Mouse (Mus musculus) heart, embryonic 11.5 days (tissue): Measurements from ENCODE around the gene Cdc37. TPM values are rescaled to one million over a fixed set of nuclear protein-coding genes. Genes with fewer than 3 reads are reported as not detected.

Experiments
- ATAC-seq: fragments of 200-750 bp; cut with Nextera tagmentation; replicated peaks from 2 replicates; pipeline ENCODE4 v1.8.0; 2017; ENCODE audit warnings: moderate library complexity; ENCODE audit not compliant: insufficient number of reproducible peaks, low FRiP score, low TSS enrichment
- H3K27ac ChIP-seq: fragments of 300-500 bp; sonication (generic); 2 replicates; pipeline ENCODE4 v1.5.1; 2014; ENCODE audit warnings: mild to moderate bottlenecking, low read depth, low read length
- H3K27me3 ChIP-seq: fragments of 300-500 bp; sonication (generic); 2 replicates; pipeline ENCODE4 v1.6.1; 2014; ENCODE audit warnings: mild to moderate bottlenecking, low read length, mixed read lengths; ENCODE audit not compliant: control insufficient read depth, insufficient read depth
- H3K36me3 ChIP-seq: fragments of 300-500 bp; sonication (generic); 2 replicates; pipeline ENCODE4 v1.6.1; 2014; ENCODE audit warnings: mild to moderate bottlenecking, low read length, moderate library complexity, mixed read lengths; ENCODE audit not compliant: control insufficient read depth, insufficient read depth
- H3K4me1 ChIP-seq: fragments of 300-500 bp; sonication (generic); 2 replicates; pipeline ENCODE4 v1.6.1; 2014; ENCODE audit warnings: low read length; ENCODE audit not compliant: control insufficient read depth, insufficient read depth
- H3K4me2 ChIP-seq: fragments of 300-500 bp; sonication (generic); 2 replicates; pipeline ENCODE4 v1.6.1; 2014; ENCODE audit warnings: mild to moderate bottlenecking, moderate library complexity
- H3K4me3 ChIP-seq: fragments of 300-500 bp; sonication (generic); 2 replicates; pipeline ENCODE4 v1.5.1; 2014; ENCODE audit warnings: low read depth, low read length
- H3K9ac ChIP-seq: fragments of 300-500 bp; sonication (generic); 2 replicates; pipeline ENCODE4 v1.6.1; 2014; ENCODE audit warnings: mild to moderate bottlenecking, low read depth, low read length, moderate library complexity
- H3K9me3 ChIP-seq: fragments of 300-500 bp; sonication (generic); replicated peaks from 2 replicates; pipeline ENCODE4 v1.6.1; 2016; ENCODE audit warnings: low read length; ENCODE audit not compliant: control insufficient read depth
- WGBS: fragments of 180-500 bp; shearing (Covaris S2); extraction: QIAGEN DNeasy Blood & Tissue Kit; methylation state at CpG from one replicate; pipeline ENCODE4 v1.1.7; 2014; ENCODE audit not compliant: insufficient replicate concordance; 5-methylcytosine and 5-hydroxymethylcytosine counted together
- polyA plus RNA-seq: library from polyadenylated mRNA; unstranded; fragments of >200 nt; fragmentation: Nextera tagmentation; extraction: Ambion mirVana; gene quantifications from 2 replicates; pipeline ENCODE4 v1.2.1, GENCODE M21; 2014

The Cdc37 gene
- polyA plus RNA-seq, 1 experiment from 2014 or later = 254 TPM

- ATAC-seq = no peak
- Histone ChIP-seq H3K9ac (no peak overlapping the region), H3K36me3 (no peaks in the 10 kb centered on the region; the same call in 1 of the 2 replicates), H3K4me1 (peaks cover 8% of the 10 kb centered on the region; the same call in 1 of the 2 replicates), H3K27me3 (no peaks in the 10 kb centered on the region), H3K9me3 (no peaks in the 10 kb centered on the region), H3K4me3 (no peak overlapping the region), H3K4me2 (no peak overlapping the region), H3K27ac (no peak overlapping the region)
- 75% methylated on average over 5 of the region's 5 CpGs for WGBS
Measured at GRCm38 (mm10) chr9:21124837-21125236, 24.9 kb downstream of the Cdc37 start.

- H3K27me3 ChIP-seq = no peaks in the 10 kb centered on the region
- no peak overlapping the region for H3K9ac ChIP-seq
- peaks cover 5% of the 10 kb centered on the region; the same call in 1 of the 2 replicates for H3K4me1 ChIP-seq
- 87% methylated on average over 16 of the region's 16 CpGs for WGBS
- ATAC-seq = no peak
- H3K36me3 ChIP-seq = no peaks in the 10 kb centered on the region; the same call in 1 of the 2 replicates
- H3K9me3 ChIP-seq = no peaks in the 10 kb centered on the region
- H3K27ac ChIP-seq = no peak overlapping the region
- H3K4me3 ChIP-seq = no peak overlapping the region
- no peak overlapping the region for H3K4me2 ChIP-seq
Measured at GRCm38 (mm10) chr9:21121483-21121882, 28.3 kb downstream of the Cdc37 start.

- 72% methylated on average over 6 of the region's 6 CpGs for WGBS
- no peak for ATAC-seq
- Histone ChIP-seq H3K27me3 (no peaks in the 10 kb centered on the region), H3K9me3 (no peaks in the 10 kb centered on the region), H3K4me3 (no peak overlapping the region), H3K9ac (no peak overlapping the region), H3K4me1 (no peaks in the 10 kb centered on the region), H3K36me3 (no peaks in the 10 kb centered on the region; the same call in 1 of the 2 replicates), H3K4me2 (no peak overlapping the region), H3K27ac (no peak overlapping the region)
Measured at GRCm38 (mm10) chr9:21117073-21117472, 32.7 kb downstream of the Cdc37 start.

GRCm38 (mm10) chr9:21115105-21115504 lies 34.7 kb downstream of the Cdc37 start:
- no peaks in the 10 kb centered on the region for H3K4me1 ChIP-seq
- no peak overlapping the region for H3K27ac ChIP-seq
- no peaks in the 10 kb centered on the region for H3K9me3 ChIP-seq
- no peaks in the 10 kb centered on the region for H3K36me3 ChIP-seq
- 87% methylated on average over 8 of the region's 8 CpGs for WGBS
- H3K4me3 ChIP-seq = no peak overlapping the region
- ATAC-seq = no peak
- no peaks in the 10 kb centered on the region for H3K27me3 ChIP-seq
- no peak overlapping the region for H3K9ac ChIP-seq
- H3K4me2 ChIP-seq = no peak overlapping the region

GRCm38 (mm10) chr9:21114190-21114589 lies 35.6 kb downstream of the Cdc37 start:
- H3K4me1 ChIP-seq = no peaks in the 10 kb centered on the region
- H3K9me3 ChIP-seq = no peaks in the 10 kb centered on the region
- no peaks in the 10 kb centered on the region for H3K27me3 ChIP-seq
- no peak for ATAC-seq
- no peak overlapping the region for H3K4me3 ChIP-seq
- no peak overlapping the region for H3K27ac ChIP-seq
- H3K9ac ChIP-seq = no peak overlapping the region
- WGBS = 80% methylated on average over 7 of the region's 7 CpGs
- no peaks in the 10 kb centered on the region for H3K36me3 ChIP-seq
- no peak overlapping the region for H3K4me2 ChIP-seq

GRCm38 (mm10) chr9:21113751-21114150 lies 36.0 kb downstream of the Cdc37 start:
- H3K27ac ChIP-seq = no peak overlapping the region
- 92% methylated on average over 6 of the region's 6 CpGs for WGBS
- no peak for ATAC-seq

GRCm38 (mm10) chr9:21107607-21108237 lies 42.1 kb downstream of the Cdc37 start:
- no peak overlapping the region for H3K4me3 ChIP-seq

More at GRCm38 (mm10) chr9:21113751-21114150, 36.0 kb downstream of the Cdc37 start:
- no peaks in the 10 kb centered on the region for H3K27me3 ChIP-seq
- H3K4me1 ChIP-seq = no peaks in the 10 kb centered on the region
- no peak overlapping the region for H3K4me2 ChIP-seq
- no peaks in the 10 kb centered on the region for H3K9me3 ChIP-seq
- no peak overlapping the region for H3K4me3 ChIP-seq
- no peak overlapping the region for H3K9ac ChIP-seq
- no peaks in the 10 kb centered on the region for H3K36me3 ChIP-seq

GRCm38 (mm10) chr9:21105760-21106564 lies 43.8 kb downstream of the Cdc37 start:
- Histone ChIP-seq H3K9ac (no peak overlapping the region), H3K4me3 (no peak overlapping the region), H3K9me3 (no peaks in the 10 kb centered on the region), H3K27ac (no peak overlapping the region), H3K4me2 (no peak overlapping the region), H3K36me3 (0 out of 2 replicates have a peak, but pooled peaks cover 2% of the 10 kb centered on the region), H3K27me3 (no peaks in the 10 kb centered on the region), H3K4me1 (no peaks in the 10 kb centered on the region)
- WGBS = 66% methylated on average over 5 of the region's 5 CpGs
- ATAC-seq = no peak

More at GRCm38 (mm10) chr9:21107607-21108237, 42.1 kb downstream of the Cdc37 start:
- Histone ChIP-seq H3K27ac (no peak overlapping the region), H3K36me3 (0 out of 2 replicates have a peak, but pooled peaks cover 2% of the 10 kb centered on the region), H3K27me3 (no peaks in the 10 kb centered on the region), H3K9me3 (no peaks in the 10 kb centered on the region), H3K9ac (no peak overlapping the region), H3K4me2 (no peak overlapping the region), H3K4me1 (no peaks in the 10 kb centered on the region)
- no peak for ATAC-seq
- 33% methylated on average over 23 of the region's 23 CpGs for WGBS
